27 mouse cellular contexts compared by ENCODE assay signal in the genomic region with DNA sequence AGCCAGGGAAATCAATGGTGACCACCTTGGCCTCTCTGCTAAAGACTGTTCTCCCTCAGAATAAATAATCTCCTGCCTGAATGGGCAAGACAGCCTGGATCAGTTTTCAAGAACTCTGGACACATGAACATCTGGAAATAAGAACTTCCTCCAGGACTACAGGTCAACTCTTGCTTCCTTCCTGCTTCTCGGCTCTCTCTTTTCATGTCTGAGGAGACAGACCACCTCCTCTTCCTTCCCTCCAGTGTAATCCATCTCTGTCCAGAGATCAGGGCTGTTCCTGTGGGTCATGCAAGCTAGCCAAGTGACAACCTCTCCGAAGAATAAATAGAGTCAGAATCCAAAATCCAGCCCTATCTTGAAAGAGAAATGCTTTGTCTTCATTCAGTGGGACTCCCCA. TPM values are rescaled to one million over a fixed set of nuclear protein-coding genes. Genes with fewer than 3 reads are reported as not detected.
DNase-seq lines count a peak whose midpoint lies in the region; ATAC-seq and TF ChIP-seq lines count a peak whose summit lies in the region.
"Had no signal": no experiment of that assay in that cellular context is flagged by ENCODE, and none has a peak within 500 bp of the region (broad histone marks: within the 10 kb centered on the region; RNA-seq: fewer than 3 reads in every experiment).

No protein-coding gene starts in this region.

- no peak for TF ChIP-seq CTCF in kidney, postnatal 0 days (IDR thresholded peaks at IDR 0.05; ENCODE audit: low read depth)

- H3K9ac ChIP-seq in heart, embryonic 11.5 days (ENCODE audit: low read depth, low read length), result no peak overlapping the region
- H3K9ac ChIP-seq in lung, embryonic 16.5 days (ENCODE audit: low read length), result no peak overlapping the region
- H3K9ac ChIP-seq in kidney, postnatal 0 days (ENCODE audit: low read depth, low read length), result no peak overlapping the region
- H3K9ac ChIP-seq: embryonic facial prominence, embryonic 13.5 days; forebrain, embryonic 15.5 days; heart, embryonic 15.5 days; intestine, embryonic 15.5 days; limb, embryonic 15.5 days; liver, embryonic 13.5 days; midbrain, embryonic 13.5 days; neural tube, embryonic 13.5 days had no signal

- DNase-seq in heart, adult 11 months, result peak; percentile 93
- no peak for DNase-seq in lung, postnatal 14 days
- peak; percentile 67 for DNase-seq in kidney, postnatal 0 days (ENCODE audit: low spot score)
- no peak for DNase-seq in cerebellum, adult 11 months
- no peak for DNase-seq in right cerebral cortex, adult 18-20 months
- DNase-seq: cerebellum, adult 8-10 months; cerebellum, postnatal 36 days; gastrocnemius, adult 2 months; layer of hippocampus, adult 9-11 months; liver, embryonic 13.5 days; lung, adult 2 months; lung, postnatal 4 days; thymus, postnatal 4 days had no signal

- no peak overlapping the region for H3K4me3 ChIP-seq in heart, embryonic 11.5 days (ENCODE audit: low read depth, low read length)
- H3K4me3 ChIP-seq in lung, embryonic 16.5 days (ENCODE audit: low read length), result no peak overlapping the region
- no peak overlapping the region for H3K4me3 ChIP-seq in kidney, postnatal 0 days (replicated peaks; ENCODE audit: low read depth, low read length)
- H3K4me3 ChIP-seq: embryonic facial prominence, embryonic 13.5 days; forebrain, embryonic 10.5 days; forebrain, embryonic 15.5 days; gastrocnemius, adult 2 months; heart, embryonic 15.5 days; intestine, embryonic 15.5 days; limb, embryonic 10.5 days; limb, embryonic 15.5 days; liver, embryonic 13.5 days; midbrain, embryonic 13.5 days; neural tube, embryonic 13.5 days had no signal

- H3K36me3 ChIP-seq in heart, embryonic 11.5 days (ENCODE audit: control insufficient read depth, insufficient read depth, low read length), result no peaks in the 10 kb centered on the region
- H3K36me3 ChIP-seq in lung, embryonic 16.5 days (ENCODE audit: control insufficient read depth, insufficient read depth, low read length), result no peaks in the 10 kb centered on the region
- H3K36me3 ChIP-seq in kidney, postnatal 0 days (ENCODE audit: insufficient read depth, low read length), result no peaks in the 10 kb centered on the region
- H3K36me3 ChIP-seq: embryonic facial prominence, embryonic 13.5 days; forebrain, embryonic 10.5 days; forebrain, embryonic 15.5 days; heart, embryonic 15.5 days; intestine, embryonic 15.5 days; limb, embryonic 10.5 days; limb, embryonic 15.5 days; liver, embryonic 13.5 days; midbrain, embryonic 13.5 days; neural tube, embryonic 13.5 days had no signal

- no peaks in the 10 kb centered on the region for H3K27me3 ChIP-seq in heart, embryonic 11.5 days (ENCODE audit: control insufficient read depth, insufficient read depth, low read length)
- H3K27me3 ChIP-seq in lung, embryonic 16.5 days (ENCODE audit: control insufficient read depth, insufficient read depth, low read depth, low read length), result no peaks in the 10 kb centered on the region
- H3K27me3 ChIP-seq in kidney, postnatal 0 days (ENCODE audit: insufficient read depth, low read length), result no peaks in the 10 kb centered on the region
- H3K27me3 ChIP-seq: CH12.LX; embryonic facial prominence, embryonic 13.5 days; forebrain, embryonic 15.5 days; heart, embryonic 15.5 days; intestine, embryonic 15.5 days; limb, embryonic 15.5 days; liver, embryonic 13.5 days; midbrain, embryonic 13.5 days; neural tube, embryonic 13.5 days had no signal

- WGBS in heart, embryonic 11.5 days (ENCODE audit: insufficient replicate concordance), result 56% methylated on average over 2 of the region's 2 CpGs
- 55% methylated on average over 2 of the region's 2 CpGs for WGBS in lung, embryonic 16.5 days
- 40% methylated on average over 2 of the region's 2 CpGs for WGBS in kidney, postnatal 0 days

- H3K9me3 ChIP-seq in heart, embryonic 11.5 days (replicated peaks; ENCODE audit: control insufficient read depth, low read length), result no peaks in the 10 kb centered on the region
- H3K9me3 ChIP-seq in lung, embryonic 16.5 days (ENCODE audit: control insufficient read depth, low read length), result no peaks in the 10 kb centered on the region
- H3K9me3 ChIP-seq in kidney, postnatal 0 days (replicated peaks; ENCODE audit: low read length), result no peaks in the 10 kb centered on the region
- H3K9me3 ChIP-seq: embryonic facial prominence, embryonic 13.5 days; forebrain, embryonic 10.5 days; forebrain, embryonic 15.5 days; heart, embryonic 15.5 days; intestine, embryonic 15.5 days; limb, embryonic 10.5 days; limb, embryonic 15.5 days; liver, embryonic 13.5 days; midbrain, embryonic 13.5 days; neural tube, embryonic 13.5 days had no signal

- H3K27ac ChIP-seq in heart, embryonic 11.5 days (ENCODE audit: low read depth, low read length), result no peak overlapping the region
- no peak overlapping the region for H3K27ac ChIP-seq in lung, embryonic 16.5 days (ENCODE audit: low read length)
- H3K27ac ChIP-seq in kidney, postnatal 0 days, result no peak overlapping the region
- H3K27ac ChIP-seq: embryonic facial prominence, embryonic 13.5 days; forebrain, embryonic 10.5 days; forebrain, embryonic 15.5 days; gastrocnemius, adult 2 months; heart, embryonic 15.5 days; hindbrain, postnatal 0 days; intestine, embryonic 15.5 days; limb, embryonic 10.5 days; limb, embryonic 15.5 days; liver, embryonic 13.5 days; midbrain, embryonic 13.5 days; neural tube, embryonic 13.5 days had no signal

- H3K4me2 ChIP-seq in heart, embryonic 11.5 days, result no peak overlapping the region
- H3K4me2 ChIP-seq in lung, embryonic 16.5 days (ENCODE audit: low read depth, low read length), result no peak overlapping the region
- H3K4me2 ChIP-seq in kidney, postnatal 0 days (ENCODE audit: low read length), result no peak overlapping the region
- H3K4me2 ChIP-seq: embryonic facial prominence, embryonic 13.5 days; forebrain, embryonic 15.5 days; heart, embryonic 15.5 days; intestine, embryonic 15.5 days; limb, embryonic 15.5 days; liver, embryonic 13.5 days; midbrain, embryonic 13.5 days; neural tube, embryonic 13.5 days had no signal

- H3K4me1 ChIP-seq in heart, embryonic 11.5 days (ENCODE audit: control insufficient read depth, insufficient read depth, low read length), result no peaks in the 10 kb centered on the region
- H3K4me1 ChIP-seq in lung, embryonic 16.5 days (replicated peaks; ENCODE audit: control insufficient read depth, insufficient read depth, low read length), result no peaks in the 10 kb centered on the region
- H3K4me1 ChIP-seq in kidney, postnatal 0 days (replicated peaks; ENCODE audit: insufficient read depth, low read length), result no peaks in the 10 kb centered on the region
- H3K4me1 ChIP-seq: embryonic facial prominence, embryonic 13.5 days; forebrain, embryonic 10.5 days; forebrain, embryonic 15.5 days; heart, embryonic 15.5 days; intestine, embryonic 15.5 days; limb, embryonic 10.5 days; limb, embryonic 15.5 days; liver, embryonic 13.5 days; midbrain, embryonic 13.5 days; neural tube, embryonic 13.5 days had no signal

- no peak for ATAC-seq in heart, embryonic 11.5 days (replicated peaks; ENCODE audit: insufficient number of reproducible peaks, low FRiP score, low TSS enrichment)
- ATAC-seq in lung, embryonic 16.5 days (ENCODE audit: low read depth), result peak; percentile 43; the same call in 1 of the 2 replicates
- ATAC-seq in kidney, postnatal 0 days (replicated peaks; ENCODE audit: low FRiP score, low read depth), result no peak; the same call in 1 of the 2 replicates
- ATAC-seq: activated CD4-positive, CD25-positive, alpha-beta regulatory T cell, adult 4 months; forebrain, embryonic 15.5 days; hindbrain, postnatal 0 days; intestine, embryonic 15.5 days; midbrain, embryonic 13.5 days had no signal

RNA-seq across cellular contexts. Expression of a gene that starts 37.6 kb away (rescaled TPM):
- polyA plus RNA-seq in heart, embryonic 11.5 days (2014; fragmentation: Nextera tagmentation; extraction: Ambion mirVana), result 16.0 and 17.9 TPM in 2 replicates
- polyA plus RNA-seq in lung, embryonic 16.5 days (2015; fragmentation: Nextera tagmentation; extraction: Ambion mirVana), result 12.6 and 14.0 TPM in 2 replicates
- polyA plus RNA-seq in kidney, postnatal 0 days (2015; fragmentation: Nextera tagmentation; extraction: Ambion mirVana), result 8.9 and 9.2 TPM in 2 replicates

Comparison
In these comparisons a context has a peak if more than half of its experiments do, and no peak if none do; other contexts are left out.
1. DNase-seq: peak in heart, adult 11 months (single experiment) and kidney, postnatal 0 days (single experiment); none in lung, postnatal 14 days (single experiment), cerebellum, adult 11 months (single experiment) and right cerebral cortex, adult 18-20 months (single experiment).